Mouse (Mus musculus) megakaryocyte, adult 5-6 weeks (primary cell): Measurements from ENCODE around the gene Erfe. TPM values are rescaled to one million over a fixed set of nuclear protein-coding genes. Genes with fewer than 3 reads are reported as not detected.

Experiments used
- ATAC-seq: 2 replicates; pipeline ENCODE4 v1.8.0; 2016; ENCODE audit warnings: mild to moderate bottlenecking, inconsistent platforms; ENCODE audit not compliant: poor library complexity, severe bottlenecking
- total RNA-seq, 2 experiments: library from RNA; stranded (forward) in 1 of 2; stranded (reverse) in 1 of 2; fragments of 153-499, 151-499 nt in 1 of 2; fragments of 221-1000, 200-1000 nt in 1 of 2; gene quantifications; 2 replicates each; pipeline versions ENCODE4 v1.2.3 to v1.2.4; 2015 to 2017

Gene Erfe
- total RNA-seq, 2 experiments from 2014 or later = 0.07 TPM; not detected in 1

DNA sequence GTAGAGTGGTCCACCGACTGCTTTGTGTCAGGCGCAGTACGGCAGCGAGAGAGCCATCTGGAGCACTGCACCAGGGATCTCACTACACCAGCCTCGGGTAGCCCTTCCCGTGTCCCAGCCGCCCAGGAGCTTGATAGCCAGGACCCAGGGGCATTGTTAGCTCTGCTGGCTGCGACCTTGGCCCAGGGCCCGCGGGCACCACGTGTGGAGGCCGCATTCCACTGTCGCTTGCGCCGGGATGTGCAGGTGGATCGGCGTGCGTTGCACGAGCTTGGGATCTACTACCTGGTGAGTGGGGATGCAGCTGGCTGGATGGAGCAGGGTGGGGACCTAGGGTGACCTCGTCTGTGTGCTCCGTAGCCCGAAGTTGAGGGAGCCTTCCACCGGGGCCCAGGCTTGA is 3.8 kb downstream of the Erfe start:
- no peak for ATAC-seq

GRCm38 (mm10) chr1:91373414-91373835 is 7.2 kb downstream of the Erfe start:
- ATAC-seq = no peak

DNA sequence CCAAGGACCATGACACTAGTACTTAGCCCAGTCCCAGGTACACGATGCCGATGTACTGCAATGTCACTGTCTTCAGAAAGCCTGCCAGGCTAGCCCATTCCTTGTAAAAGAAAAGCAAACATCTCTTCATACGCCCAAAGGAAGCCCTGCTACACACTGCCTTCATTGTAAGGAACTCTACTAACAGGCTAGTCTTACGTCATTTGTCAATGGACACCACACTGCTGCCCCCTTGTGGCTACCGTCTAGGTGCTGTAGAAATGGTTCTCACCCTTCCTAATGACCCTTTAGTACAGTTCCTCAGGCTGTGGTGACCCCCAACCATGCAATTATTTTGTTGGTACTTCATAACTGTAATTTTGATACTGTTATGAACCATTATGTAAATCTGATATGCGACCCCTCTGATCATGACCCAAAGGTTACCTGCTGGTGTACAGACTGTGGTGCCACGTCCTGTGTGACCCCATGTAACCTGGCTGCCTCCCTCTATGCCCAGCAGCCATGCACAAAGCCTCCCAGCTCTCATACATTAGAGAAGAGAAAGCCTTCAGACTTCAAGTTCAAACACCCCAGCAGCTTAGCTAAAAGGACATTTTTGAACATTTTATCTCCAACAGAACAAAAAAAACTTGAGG is 14.3 kb downstream of the Erfe start:
- peak; percentile 93 for ATAC-seq

GRCm38 (mm10) chr1:91381091-91381471 is 14.9 kb downstream of the Erfe start:
- ATAC-seq = no peak

- no peak for ATAC-seq
Measured at GRCm38 (mm10) chr1:91390369-91390768, 24.1 kb downstream of the Erfe start.

GRCm38 (mm10) chr1:91397927-91398259 is 31.7 kb downstream of the Erfe start:
- ATAC-seq = no peak

DNA sequence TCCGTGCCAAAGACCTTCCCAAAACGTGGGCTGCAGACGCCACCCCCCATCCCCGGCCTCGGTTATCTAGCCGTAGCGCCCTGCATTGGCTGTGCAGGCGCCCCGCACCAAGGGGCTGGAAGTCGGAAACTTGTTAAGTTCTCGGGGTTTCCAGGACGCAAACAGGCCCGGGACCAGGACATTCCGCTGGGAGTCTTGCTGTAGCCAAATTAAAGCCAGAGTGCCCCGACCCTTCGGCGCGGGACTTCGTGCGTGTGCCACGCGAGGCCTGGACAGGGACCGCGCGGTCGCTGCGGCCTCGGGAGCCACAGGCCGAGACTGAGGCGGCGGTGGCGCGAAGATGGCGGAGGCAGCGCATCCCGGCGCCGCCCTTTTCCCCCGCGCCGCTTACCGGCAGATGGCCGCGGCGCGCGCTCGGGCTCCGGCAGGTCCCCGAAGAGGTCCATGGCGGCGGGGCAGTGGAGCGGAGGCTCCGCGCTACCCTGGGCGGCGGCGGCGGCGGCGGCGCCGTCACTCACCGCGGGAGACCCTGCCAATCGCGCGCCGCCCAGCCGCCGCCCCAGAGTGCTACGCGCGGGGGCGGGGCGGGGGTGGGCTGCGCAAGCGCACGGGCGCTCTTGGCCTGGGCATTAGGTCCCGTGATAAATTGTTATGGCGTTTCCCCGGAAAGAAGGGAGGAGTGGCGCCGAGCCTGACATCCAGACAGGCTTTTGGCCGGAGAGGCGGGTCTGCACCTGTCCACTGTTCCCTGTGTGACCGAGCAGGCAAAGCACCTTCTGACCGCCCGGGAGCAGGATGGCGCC is 32.2 kb downstream of the Erfe start, which contains the start of gene Ilkap:
Ilkap (minus strand) TSS at position 556 of the 803 bp plus-strand sequence.
- peak; percentile 89 for ATAC-seq

DNA sequence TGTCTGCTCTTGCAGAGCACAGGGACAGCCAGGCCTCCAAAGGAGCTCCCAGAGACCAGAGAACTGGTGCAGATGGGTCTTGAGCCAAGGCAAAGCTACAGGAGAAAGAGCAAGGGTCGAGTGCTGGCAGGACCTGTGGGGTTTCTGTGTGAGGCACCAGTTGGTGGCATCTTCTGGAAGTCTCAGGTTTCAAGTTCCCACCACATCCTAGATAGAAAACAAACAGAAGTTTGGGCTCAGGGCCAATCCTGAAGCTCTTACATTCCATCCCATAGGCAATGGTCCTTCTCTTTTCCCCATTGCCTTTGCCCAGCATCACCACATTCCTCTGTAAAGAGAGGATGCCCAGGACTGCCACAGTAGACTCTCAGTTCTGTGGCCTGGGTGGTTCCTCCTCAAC is 38.7 kb downstream of the Erfe start:
- ATAC-seq = no peak

GRCm38 (mm10) chr1:91405406-91406169 is 39.4 kb downstream of the Erfe start:
- ATAC-seq = peak; percentile 53; the same call in 1 of the 2 replicates

- ATAC-seq = no peak
Measured at GRCm38 (mm10) chr1:91407819-91408218, 41.6 kb downstream of the Erfe start.

DNA sequence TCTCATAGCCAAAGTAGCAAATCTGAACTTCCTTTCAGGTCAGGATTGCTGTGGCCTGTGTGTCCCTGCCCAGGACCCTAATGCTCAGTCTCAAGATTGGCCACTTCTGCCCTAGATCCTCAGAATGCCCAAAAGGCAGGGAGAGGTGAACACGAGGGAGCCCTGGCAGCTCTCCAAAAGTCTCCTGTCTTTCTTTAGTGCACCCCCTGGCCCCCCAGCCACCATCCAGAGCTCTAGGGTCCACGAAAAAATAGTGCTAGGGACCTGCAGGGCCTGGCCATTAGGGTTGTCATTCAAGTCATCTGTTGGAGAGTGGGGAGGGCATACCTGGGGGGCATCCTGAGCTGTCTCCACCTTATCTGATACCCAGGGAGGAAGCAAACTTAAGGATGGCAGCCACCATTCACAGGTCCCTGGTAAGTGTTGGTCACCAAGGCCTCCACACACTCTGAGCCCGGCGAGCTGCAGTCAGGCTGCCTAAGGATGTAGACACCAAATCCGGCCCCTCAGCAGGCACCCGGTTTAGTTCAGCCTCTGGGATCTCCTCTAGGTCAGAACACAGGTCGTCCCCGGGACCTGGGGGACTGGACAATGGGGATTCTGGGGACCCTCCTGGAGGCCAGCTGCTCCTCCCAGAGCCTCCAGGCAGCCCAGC is 45.5 kb downstream of the Erfe start:
- no peak for ATAC-seq

DNA sequence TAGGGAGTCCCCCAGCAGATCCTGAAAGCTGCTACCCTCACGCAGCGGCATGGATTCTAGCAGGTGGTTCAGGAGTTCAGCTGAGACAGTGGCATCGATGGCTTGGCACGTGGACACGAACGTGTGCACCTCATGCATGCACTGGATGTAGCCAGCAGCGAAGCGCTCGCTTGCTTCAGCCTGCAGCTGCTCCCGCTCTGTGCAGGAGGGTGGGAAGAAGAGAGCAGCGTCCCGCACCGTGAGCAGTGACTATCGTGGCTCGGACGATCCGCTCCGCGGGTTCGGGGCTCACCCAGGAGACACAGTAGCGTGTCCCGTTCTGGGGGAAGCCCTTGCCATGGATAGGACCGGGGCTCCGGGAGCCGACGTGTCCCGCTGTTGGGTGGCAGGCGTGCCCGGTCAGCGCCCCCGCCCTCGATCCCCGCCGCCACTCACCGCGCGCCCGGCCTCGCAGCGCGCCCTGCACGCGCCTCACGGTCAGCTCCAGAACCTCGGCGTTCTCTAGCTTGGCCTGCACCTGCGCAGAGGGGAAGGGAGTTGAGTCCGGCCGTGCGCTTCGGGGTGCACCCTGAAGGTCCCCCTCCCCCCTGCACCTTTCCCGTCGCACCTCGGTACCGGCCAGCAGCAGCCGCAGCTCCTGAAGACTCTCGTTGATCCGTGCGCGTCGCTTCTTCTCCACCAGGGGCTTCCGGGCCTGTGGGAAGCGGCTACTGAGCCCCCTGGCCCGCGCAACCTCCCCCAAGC is 46.2 kb downstream of the Erfe start:
- ATAC-seq = peak; percentile 10

- ATAC-seq = peak; percentile 91
Measured at GRCm38 (mm10) chr1:91413030-91413506, 46.8 kb downstream of the Erfe start.

- ATAC-seq = no peak
Measured at GRCm38 (mm10) chr1:91413536-91413897, 47.3 kb downstream of the Erfe start.

GRCm38 (mm10) chr1:91413898-91414594 is 47.8 kb downstream of the Erfe start, which contains the start of gene Hes6:
Gene Hes6 (minus strand): TSS chr1:91414038.
- ATAC-seq = peak; percentile 49

DNA sequence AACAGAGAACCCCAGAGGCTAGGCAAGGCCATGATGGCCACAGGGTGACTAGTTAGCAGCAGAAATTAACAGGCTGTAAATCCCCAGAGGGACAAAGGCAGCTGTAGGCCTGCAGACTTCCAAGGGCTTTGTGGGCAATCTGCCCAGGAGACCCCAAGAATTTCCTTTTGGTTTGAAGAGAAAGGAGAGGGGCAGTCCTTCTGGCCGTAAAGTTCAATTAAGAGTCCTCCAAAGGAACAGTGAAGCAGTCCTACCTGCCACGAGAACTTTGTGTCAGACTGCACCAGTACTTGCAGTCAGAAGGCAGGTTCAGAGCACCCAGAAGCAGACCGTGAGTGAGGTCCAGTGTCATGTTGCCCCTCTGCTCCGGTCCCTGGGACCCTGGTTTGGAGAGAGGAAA is 48.7 kb downstream of the Erfe start:
- ATAC-seq = no peak

GRCm38 (mm10) chr1:91415311-91415710 is 49.1 kb downstream of the Erfe start:
- ATAC-seq = no peak

DNA sequence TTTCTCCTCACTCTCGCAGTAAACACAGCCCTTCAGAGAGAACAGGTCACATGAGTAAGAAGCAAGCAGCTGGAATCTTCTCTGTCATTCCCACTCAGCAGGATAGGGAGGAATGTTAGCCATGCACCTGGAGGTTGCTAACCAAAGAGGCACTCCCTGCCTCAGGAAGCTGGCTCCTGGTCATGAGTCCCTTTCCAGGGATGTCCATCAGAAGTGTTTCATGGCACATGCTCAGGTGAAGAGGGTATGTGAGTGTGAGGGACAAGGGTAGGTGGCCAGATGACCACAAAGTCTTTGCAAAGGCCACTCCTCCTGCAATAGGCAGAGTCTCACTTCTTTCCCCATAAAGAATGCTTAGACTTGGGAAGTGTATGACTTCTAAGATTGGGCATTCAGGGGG is 51.8 kb downstream of the Erfe start:
- no peak for ATAC-seq

- ATAC-seq = no peak
Measured at GRCm38 (mm10) chr1:91419862-91420600, 53.8 kb downstream of the Erfe start.
